Mouse (Mus musculus) thymus, postnatal 14 days (tissue): ENCODE results near the gene H2-M10.5.
"Not testable (repeated sequence)": the region's sequence is repeated elsewhere in the genome, so short reads cannot be mapped to it uniquely, and the experiment has no call there.

Experiments used
- DNase-seq: peaks from one replicate; pipeline ENCODE4 v3.0.0; 2021

The H2-M10.5 gene

DNA sequence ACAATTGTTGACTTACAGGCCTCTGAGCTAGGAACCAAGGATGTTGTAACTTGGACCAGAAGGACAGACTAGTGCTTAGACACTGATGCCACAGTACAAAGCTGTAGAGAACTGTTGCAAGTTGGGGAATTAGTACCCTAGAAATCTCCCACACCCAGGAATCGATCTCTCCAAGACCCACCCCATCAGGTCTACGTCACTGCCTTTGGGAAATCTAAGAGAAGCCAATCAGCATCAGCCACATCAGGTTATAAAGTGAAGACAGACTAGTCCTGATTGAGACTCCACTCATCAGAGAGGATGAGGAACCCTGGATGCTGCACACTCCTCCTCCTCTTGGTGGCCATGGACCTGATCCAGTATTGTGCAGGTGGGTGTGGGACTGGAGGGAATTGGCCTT is at the start of gene H2-M10.5:
H2-M10.5 (plus strand) TSS at position 301 of the 400 bp plus-strand sequence.
- DNase-seq, result not testable (repeated sequence)

DNA sequence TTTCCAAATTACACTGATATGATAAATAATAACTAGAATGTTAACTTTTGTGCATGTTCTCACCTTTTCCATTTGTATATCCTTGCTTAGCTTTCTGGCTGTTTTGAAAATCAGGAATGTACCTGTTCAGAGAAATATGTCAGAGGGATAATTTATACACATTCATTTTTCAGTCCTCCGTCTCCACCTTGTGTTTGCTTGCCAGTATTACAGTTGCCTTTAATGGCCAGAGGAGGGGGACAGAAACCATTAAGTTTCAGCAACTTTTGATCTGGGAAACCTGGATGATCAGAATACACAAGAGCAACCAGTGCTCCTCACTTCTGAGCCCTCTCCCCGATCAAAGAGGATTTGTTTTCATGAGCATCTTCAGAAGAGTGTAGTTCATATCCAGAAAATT is 46.7 kb upstream of the H2-M10.5 start:
- peak; percentile 9 for DNase-seq

DNA sequence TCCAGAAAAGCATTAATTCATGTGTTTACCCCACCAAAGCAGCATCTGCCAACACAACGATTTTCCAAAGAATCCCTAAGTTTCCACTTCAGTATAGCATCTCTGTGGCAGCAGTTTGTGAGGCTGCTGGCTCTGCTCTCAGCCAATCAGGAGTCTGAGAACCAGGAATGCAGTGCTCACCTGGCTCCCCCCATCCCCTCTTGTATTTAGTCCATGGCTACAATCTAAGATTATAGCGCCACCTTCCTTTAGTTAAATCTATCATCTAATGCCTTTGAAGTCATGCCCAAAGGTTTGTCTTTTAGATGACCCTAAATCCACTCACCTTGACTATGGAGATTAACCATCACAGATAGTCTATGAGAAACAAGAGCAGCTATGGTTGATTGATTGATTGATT is 8.9 kb upstream of the H2-M10.5 start:
- DNase-seq, result no peak

DNA sequence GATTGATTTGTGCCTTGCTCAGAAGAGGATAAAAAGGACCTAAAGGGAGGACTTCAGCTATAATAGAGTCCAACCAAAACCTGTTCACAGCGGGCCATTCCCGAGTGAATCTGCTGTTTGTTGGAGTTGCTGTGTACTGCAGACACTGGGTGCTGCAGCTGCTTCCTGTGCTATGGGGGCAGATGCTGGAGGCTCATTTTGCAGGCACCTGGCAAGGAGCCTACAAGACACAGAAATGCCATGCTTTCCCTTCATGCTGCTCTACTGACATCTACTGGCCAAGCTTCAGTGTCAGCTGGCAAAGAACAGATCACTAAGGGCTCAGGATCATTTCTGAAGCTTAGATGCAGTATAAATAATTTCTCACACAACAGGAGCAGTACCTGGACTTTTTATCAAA is 8.5 kb upstream of the H2-M10.5 start:
- peak; percentile 29 for DNase-seq

DNA sequence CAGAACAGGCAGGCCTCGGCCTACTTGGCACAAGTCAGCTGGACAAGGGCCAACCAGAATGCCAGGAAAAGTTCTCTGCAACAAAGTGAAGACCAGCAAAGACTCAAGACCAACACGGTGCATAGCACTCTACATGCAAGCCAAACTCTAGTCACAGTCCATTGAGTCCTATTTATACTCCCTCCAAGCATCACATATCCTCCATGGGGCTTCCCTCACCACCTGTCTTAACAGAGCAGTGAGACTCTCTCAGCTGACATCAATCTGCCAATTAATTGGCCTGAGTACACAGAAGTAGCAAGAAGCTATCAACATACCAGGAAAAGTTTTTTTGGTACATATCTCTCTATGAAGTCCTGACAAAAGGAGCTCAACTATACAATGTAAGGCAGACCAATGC is 7.3 kb upstream of the H2-M10.5 start:
- DNase-seq, result not testable (repeated sequence)

DNA sequence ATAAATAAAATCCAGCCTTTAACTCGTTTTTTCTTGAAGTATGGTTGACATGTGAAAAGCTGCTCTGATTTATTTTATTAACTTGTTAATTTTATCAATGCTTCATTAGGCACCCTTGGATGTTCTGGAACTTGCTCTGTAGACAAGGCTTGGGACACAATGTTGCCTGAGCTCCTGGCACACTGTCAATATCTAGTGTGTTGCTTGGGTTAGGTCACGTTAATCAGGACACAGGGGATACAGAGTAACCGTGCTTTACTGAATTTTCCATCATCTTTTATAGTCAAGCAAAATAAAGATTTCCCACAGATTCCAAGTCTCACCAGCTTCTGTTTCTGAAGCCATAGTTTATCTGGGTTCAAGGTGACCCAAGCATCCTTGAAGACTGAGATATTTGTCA is 8.8 kb downstream of the H2-M10.5 start:
- no peak for DNase-seq

DNA sequence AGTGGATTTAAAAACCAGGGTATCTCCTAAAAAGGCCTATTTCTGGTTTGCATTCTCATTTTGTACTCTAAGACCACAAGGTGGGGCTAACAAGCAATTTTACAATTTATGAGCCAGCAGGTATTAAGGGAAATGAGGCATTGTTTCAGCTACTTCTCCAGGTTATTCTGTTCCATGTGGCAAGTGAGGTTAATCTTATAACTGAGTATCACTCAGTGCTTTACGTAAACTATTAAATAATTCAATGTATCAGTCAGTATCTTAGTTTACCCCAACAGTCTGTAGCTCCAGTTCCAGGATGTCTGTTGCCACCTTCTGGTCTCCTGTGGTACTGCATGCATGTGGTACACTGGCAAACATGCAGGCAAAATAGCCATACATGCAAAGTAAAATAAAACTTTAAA is 13.8 kb downstream of the H2-M10.5 start:
- DNase-seq, result peak; percentile 35

DNA sequence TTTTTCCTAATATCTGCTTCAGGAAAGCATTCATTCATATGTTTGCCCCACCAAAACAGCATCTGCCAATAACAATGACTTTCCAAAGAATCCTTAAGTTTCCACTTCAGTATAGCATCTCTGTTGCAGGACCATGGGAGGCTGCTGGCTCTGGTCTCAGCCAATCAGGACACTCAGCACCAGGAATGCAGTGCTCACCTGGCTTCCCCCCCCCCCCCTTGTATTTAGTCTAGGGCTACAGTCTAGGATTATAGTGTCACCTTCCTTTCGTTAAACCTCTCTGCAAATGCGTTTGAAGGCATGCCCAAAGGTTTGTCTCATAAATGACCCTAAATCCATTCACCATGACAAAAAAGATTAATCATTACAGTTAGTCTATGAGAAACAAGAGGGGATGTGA is 15.6 kb downstream of the H2-M10.5 start:
- no peak for DNase-seq

DNA sequence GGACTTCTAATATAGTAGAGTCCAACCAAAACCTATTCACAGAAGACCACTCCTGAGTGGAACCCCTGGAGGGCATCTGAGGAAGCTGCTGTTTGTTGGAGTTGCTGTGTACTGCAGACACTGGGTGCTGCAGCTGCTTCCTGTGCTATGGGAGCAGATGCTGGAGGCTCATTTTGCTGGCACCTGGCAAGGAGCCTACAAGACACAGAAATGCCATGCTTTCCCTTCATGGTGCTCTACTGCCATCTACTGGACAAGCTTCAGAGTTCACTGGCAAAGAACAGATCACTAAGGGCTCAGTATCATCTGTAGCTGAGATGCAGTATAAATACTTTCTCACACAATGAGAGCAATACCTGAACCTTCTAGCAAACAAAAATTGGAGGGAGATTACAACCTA is 16.1 kb downstream of the H2-M10.5 start:
- peak; percentile 78 for DNase-seq

DNA sequence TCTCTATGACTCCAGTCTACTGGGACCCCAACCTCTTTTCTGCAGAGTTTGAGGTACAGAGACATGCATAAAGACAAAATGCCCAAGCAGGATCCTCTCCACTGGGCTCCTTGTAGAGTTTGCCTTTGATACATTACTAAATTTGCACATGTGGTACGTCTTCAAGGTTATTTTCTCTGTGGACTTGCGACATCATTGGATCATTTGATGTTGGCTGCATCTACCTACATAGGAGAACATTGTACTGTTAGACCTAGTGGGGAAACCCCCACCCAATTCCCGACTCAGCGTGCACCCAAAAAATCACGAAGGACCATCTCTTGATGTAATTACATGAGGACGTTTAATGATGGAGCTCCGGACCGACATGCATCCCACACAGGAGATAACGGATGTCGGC is 26.8 kb downstream of the H2-M10.5 start:
- DNase-seq, result no peak

DNA sequence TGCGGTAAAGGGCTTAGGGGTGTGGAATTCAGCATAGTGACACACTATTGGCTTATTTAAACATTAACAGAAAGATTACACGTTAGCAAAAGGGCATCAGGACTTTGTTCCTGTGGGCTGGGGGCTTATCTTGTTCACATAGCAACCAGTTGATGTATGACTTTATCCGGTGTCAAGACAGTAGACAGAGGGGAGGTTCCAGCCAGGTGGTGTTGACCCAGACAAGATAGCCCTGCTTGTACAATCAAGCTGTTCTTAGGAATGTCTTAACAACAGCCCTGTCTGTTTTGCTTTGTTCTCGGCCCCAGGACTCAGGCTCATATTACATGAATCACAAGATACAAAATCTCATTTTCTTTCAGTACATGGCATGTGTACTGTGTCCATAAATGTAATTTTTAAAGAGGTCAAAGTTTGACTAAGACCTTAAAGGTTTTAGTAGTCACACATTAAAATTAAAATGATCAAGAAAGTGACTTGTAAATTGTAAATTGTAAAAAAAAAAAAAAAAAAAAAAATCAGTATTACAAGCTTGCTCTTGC is 27.3 kb downstream of the H2-M10.5 start:
- not testable (repeated sequence) for DNase-seq

DNA sequence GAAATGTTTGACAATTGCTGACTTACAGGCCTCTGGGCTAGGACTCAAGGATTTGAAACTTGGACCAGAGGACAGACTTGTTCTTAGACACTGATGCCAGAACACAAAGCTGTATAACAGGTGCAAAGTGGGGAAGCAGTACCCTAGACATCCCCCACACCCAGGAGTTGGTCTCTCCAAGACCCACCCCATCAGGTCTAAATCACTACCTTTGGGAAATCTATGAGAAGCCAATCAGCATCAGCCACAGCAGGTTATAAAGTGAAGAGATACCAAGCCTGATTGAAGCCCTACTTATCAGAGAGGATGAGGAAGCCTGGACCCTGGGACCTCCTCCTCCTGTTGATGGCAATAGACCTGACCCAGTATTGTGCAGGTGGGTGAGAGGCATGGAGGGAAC is 39.2 kb downstream of the H2-M10.5 start, which contains the start of gene H2-M10.6:
H2-M10.6 (plus strand) TSS at position 301 of the 400 bp plus-strand sequence.
- no peak for DNase-seq

DNA sequence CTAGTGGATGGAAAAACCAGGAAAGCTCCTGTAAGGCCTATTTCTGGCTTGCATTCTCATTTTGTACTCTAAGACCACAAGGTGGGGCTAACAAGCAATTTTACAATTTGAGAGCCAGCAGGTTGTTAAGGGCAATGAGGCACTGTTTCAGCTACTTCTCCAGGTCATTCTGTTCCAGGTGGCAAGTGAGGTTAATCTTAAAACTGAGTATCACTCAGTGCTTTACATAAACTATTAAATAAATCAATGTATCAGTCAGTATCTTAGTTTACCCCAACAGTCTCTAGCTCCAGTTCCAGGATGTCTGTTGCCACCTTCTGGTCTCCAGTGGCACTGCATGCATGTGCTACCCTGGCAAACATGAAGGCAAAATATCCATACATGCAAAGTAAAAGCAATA is 51.3 kb downstream of the H2-M10.5 start:
- DNase-seq, result peak; percentile 70

DNA sequence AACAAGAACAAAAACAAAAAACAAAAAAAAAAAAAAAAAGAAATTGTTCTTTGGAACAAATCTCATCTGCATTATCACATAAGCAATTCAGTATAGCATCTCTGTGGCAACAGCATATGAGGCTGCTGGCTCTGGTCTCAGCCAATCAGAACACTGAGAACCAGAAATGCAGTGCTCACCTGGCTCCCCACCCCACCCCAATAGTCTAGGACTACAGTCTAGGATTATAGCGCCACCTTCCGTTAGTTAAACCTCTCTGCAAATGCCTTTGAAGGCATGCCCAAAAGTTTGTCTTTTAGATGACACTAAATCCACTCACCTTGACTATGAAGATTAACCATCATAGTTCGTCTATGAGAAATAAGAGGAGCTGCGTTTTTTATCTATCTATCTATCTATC is 52.8 kb downstream of the H2-M10.5 start:
- DNase-seq, result peak; percentile 41
